Mouse (Mus musculus) erythroblast, embryonic 14.5 days (primary cell): ENCODE measurements around the gene Tle3.

Source experiments
- GATA1 ChIP-seq: IDR thresholded peaks from 2 replicates; pipeline ENCODE4 v1.6.1; 2012; ENCODE audit warnings: low read length, inconsistent platforms, mixed read lengths
- TAL1 ChIP-seq: IDR thresholded peaks from 3 replicates; pipeline ENCODE4 v1.6.1; 2012; ENCODE audit warnings: low read length, inconsistent platforms, mixed read lengths

GRCm38 (mm10) chr9:61371755-61372509 lies at the start of gene Tle3:
- no peak for TF ChIP-seq TAL1
- no peak for TF ChIP-seq GATA1
